Mouse (Mus musculus): Measurements from ENCODE around the gene Smurf2. TPM values are rescaled to one million over a fixed set of nuclear protein-coding genes. Genes with fewer than 3 reads are reported as not detected.
"Not testable (repeated sequence)": the region's sequence is repeated elsewhere in the genome, so short reads cannot be mapped to it uniquely, and the experiment has no call there.

The Smurf2 gene
- polyA plus RNA-seq, 1 experiment from 2014 or later, result 14.1 TPM

- Histone ChIP-seq H3K27me3 (no peaks in the 10 kb centered on the region), H3K27ac (replicated peaks) (0 out of 2 replicates have a peak overlapping the region, but pooled peaks have one; percentile 18), H3K4me1 (replicated peaks) (peaks cover 14% of the 10 kb centered on the region), H3K9me3 (no peaks in the 10 kb centered on the region), H3K4me2 (no peak overlapping the region), H3K4me3 (no peak overlapping the region), H3K36me3 (peaks cover 87% of the 10 kb centered on the region), H3K9ac (no peak overlapping the region)
- no peak for ATAC-seq (ENCODE audit: low read depth)
- 89% methylated on average over 9 of the region's 9 CpGs for WGBS
Measured at GRCm38 (mm10) chr11:106819595-106819994, 100.9 kb downstream of the Smurf2 start.

DNA sequence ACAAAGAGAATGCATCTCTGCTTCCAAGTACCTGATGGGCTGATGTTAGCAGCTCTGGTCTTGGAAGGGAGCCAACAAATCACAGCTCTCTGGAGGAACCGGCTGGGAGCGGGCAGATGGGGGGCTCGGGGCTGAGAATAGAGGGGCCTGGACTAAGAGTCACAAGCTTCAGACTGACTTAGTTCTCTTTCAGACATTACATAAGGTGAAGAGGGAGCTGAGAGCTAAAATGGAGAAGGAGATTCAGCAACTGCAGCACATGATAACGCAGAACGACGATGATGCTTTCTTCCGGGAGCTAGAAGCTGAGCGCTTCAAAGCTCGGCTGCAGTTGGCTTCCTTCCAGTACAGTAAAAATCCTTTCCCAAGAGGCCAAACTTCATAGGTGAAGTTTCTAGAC lies 102.2 kb downstream of the Smurf2 start:
- Histone ChIP-seq H3K36me3 (peaks cover 90% of the 10 kb centered on the region), H3K9me3 (no peaks in the 10 kb centered on the region), H3K4me3 (no peak overlapping the region), H3K27ac (replicated peaks) (peak overlapping the region; percentile 64), H3K27me3 (no peaks in the 10 kb centered on the region), H3K4me1 (replicated peaks) (peaks cover 14% of the 10 kb centered on the region), H3K9ac (0 out of 2 replicates have a peak overlapping the region, but pooled peaks have one; percentile 12), H3K4me2 (no peak overlapping the region)
- 50% methylated on average over 9 of the region's 9 CpGs for WGBS
- 0 out of 2 replicates have a peak, but pooled peaks have one; percentile 23 for ATAC-seq (ENCODE audit: low read depth)

DNA sequence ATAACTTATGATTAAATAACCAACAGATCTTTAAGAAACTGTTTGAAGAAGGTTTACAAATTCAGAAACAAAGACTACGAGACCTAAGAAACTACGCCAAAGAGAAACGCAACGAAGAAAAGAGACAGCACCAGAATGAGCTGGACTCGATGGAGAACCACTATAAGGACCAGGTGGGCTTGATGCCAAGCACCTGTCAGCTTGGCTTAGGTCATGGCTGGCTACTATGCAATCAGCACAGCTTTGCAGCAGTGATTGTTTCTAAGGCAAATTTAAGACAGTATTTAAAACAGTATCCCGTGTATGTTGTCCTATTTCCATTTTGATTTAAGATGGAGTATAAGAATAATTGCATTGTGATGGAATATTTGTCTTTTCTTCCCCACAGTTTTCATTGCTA lies 102.7 kb downstream of the Smurf2 start:
- ATAC-seq (ENCODE audit: low read depth), result no peak
- no peak overlapping the region for H3K4me2 ChIP-seq
- H3K27me3 ChIP-seq, result no peaks in the 10 kb centered on the region
- no peaks in the 10 kb centered on the region for H3K9me3 ChIP-seq
- H3K9ac ChIP-seq, result 0 out of 2 replicates have a peak overlapping the region, but pooled peaks have one; percentile 12
- no peak overlapping the region for H3K4me3 ChIP-seq
- H3K4me1 ChIP-seq (replicated peaks), result peaks cover 14% of the 10 kb centered on the region
- H3K27ac ChIP-seq (replicated peaks), result peak overlapping the region; percentile 64; the same call in 1 of the 2 replicates
- 81% methylated on average over 6 of the region's 6 CpGs for WGBS
- peaks cover 90% of the 10 kb centered on the region for H3K36me3 ChIP-seq

DNA sequence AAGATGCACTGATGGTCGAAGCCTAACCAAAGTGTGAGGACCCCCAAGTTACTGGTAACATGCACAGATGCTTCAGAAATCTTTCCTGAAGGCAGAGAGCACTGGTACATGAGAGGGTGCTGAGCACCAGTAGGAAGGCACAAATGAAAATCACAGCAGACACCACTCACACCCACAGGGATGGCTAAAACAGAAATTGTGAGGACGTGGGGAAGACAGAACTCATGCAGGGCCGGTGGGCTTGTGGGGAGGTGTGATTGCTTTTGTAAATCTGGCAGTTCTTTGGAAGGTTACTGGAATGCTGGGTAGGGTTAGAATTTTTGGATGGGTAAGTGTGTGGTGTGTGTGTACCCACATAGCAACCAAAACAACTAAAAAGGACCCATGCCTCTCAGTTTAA lies 103.4 kb downstream of the Smurf2 start:
- Histone ChIP-seq H3K4me3 (no peak overlapping the region), H3K9me3 (no peaks in the 10 kb centered on the region), H3K4me1 (replicated peaks) (peaks cover 14% of the 10 kb centered on the region), H3K36me3 (peaks cover 90% of the 10 kb centered on the region), H3K9ac (no peak overlapping the region), H3K27ac (replicated peaks) (no peak overlapping the region), H3K27me3 (no peaks in the 10 kb centered on the region), H3K4me2 (no peak overlapping the region)
- no peak for ATAC-seq (ENCODE audit: low read depth)
- 89% methylated on average over 3 of the region's 3 CpGs for WGBS

DNA sequence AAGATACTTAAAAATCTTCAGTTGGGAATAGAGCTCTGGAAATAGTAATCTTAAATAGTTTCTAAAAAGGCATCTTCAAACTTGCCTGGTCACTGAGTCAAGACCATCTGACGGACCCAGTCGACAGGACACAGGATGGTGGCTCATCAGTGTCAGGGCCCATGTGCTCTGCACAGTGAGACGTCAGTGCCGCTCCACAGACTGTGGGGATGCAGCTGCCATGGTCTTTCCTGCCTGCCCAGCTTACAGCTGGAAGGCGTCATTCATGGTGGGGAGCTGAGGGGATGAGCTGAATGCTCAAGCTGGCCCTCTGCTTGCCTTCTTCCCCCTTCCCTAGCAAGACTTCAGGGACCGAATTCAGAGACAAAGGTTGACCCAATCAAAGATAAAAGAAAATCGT lies 104.2 kb downstream of the Smurf2 start:
- Histone ChIP-seq H3K27ac (replicated peaks) (no peak overlapping the region), H3K9me3 (no peaks in the 10 kb centered on the region), H3K4me3 (no peak overlapping the region), H3K4me1 (replicated peaks) (peaks cover 14% of the 10 kb centered on the region), H3K27me3 (no peaks in the 10 kb centered on the region), H3K9ac (no peak overlapping the region), H3K4me2 (no peak overlapping the region), H3K36me3 (peaks cover 93% of the 10 kb centered on the region)
- no peak for ATAC-seq (ENCODE audit: low read depth)
- 89% methylated on average over 7 of the region's 7 CpGs for WGBS

DNA sequence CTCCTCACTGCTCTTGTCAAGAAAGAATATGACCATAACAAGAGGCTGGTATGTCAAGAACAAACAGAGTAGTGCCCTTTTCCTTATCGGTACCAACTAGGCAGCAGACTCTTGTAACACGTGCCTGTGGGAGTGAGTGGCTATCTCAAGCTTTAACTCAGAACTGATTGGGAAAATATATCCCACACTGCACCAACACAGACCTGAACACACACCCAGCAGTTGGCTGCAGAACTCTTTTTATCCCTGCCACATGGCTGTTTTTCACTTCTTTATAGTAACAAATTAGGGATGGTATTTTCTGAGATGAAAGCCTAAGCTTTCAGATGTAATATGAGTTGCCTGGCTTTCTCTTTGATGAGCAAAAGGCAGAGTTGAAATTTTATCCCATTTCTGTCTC lies 104.8 kb downstream of the Smurf2 start:
- 94% methylated on average over 2 of the region's 2 CpGs for WGBS

DNA sequence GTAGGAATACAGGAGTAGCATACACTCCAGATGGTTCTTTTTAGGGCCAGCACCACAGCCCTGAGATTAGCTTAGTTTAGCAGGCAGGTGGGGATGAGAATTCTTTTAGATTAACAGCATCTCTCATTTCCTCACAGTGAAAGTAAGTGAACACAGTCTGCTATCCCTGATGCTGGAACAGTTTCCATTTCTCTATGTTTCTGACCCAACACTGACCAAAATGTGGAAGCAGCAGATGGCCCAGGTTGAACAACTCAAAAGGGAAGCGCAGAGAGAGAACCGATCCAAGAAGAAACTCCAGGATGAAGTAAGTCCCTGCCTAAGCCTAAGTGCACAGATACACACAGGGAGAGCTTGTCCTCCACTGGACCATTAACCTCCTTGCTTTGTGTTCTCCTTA lies 105.2 kb downstream of the Smurf2 start:
- 97% methylated on average over 2 of the region's 2 CpGs for WGBS
- no peak overlapping the region for H3K4me2 ChIP-seq
- no peak overlapping the region for H3K9ac ChIP-seq
- peaks cover 14% of the 10 kb centered on the region for H3K4me1 ChIP-seq (replicated peaks)
- no peaks in the 10 kb centered on the region for H3K9me3 ChIP-seq
- no peaks in the 10 kb centered on the region for H3K27me3 ChIP-seq
- H3K36me3 ChIP-seq, result peaks cover 93% of the 10 kb centered on the region
- H3K27ac ChIP-seq (replicated peaks), result no peak overlapping the region
- no peak overlapping the region for H3K4me3 ChIP-seq
- ATAC-seq (ENCODE audit: low read depth), result no peak

More for the DNA sequence above, 104.8 kb downstream of the Smurf2 start:
- Histone ChIP-seq H3K9ac (no peak overlapping the region), H3K4me3 (no peak overlapping the region), H3K36me3 (peaks cover 93% of the 10 kb centered on the region), H3K4me2 (no peak overlapping the region), H3K4me1 (replicated peaks) (peaks cover 14% of the 10 kb centered on the region), H3K27ac (replicated peaks) (no peak overlapping the region), H3K9me3 (no peaks in the 10 kb centered on the region), H3K27me3 (no peaks in the 10 kb centered on the region)
- ATAC-seq (ENCODE audit: low read depth), result no peak

DNA sequence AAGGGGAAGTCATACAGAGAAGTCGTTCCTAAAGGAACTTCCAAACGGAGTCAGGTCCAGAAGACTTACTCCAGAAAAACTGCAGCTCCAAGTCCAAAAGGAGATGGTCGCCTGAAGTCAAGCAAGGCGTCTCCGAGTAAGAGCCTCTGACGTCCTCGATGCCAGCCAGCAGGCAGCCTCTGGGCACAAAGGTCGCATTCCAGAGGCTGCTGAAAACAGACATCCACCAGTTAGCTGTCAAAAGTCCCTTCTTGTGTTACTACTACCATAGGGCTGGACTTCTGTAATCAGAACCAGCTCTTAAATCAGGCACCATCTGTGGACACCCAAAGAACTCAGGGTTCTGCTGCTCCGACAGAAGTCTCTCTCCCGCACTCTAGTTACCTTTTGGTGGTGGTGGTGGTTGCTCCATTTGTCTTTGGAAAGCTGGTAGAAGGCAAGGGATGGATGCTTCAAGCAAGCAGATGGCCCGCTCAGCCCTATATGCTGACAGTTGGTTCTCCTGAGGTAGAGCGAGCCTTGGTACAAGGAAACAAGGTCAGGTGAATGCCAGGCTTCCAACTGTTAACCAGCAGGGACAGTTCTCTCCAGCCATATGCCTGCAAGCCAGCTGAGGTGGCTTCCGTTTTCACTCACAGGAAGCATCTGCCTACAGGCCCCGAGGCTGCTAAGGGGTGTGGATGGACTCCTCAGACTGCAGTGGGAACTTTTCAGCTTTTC lies 105.8 kb downstream of the Smurf2 start:
- no peak for ATAC-seq (ENCODE audit: low read depth)
- WGBS, result 86% methylated on average over 14 of the region's 14 CpGs
- Histone ChIP-seq H3K4me2 (no peak overlapping the region), H3K27ac (replicated peaks) (no peak overlapping the region), H3K27me3 (no peaks in the 10 kb centered on the region), H3K4me3 (no peak overlapping the region), H3K9me3 (no peaks in the 10 kb centered on the region), H3K36me3 (peaks cover 95% of the 10 kb centered on the region), H3K4me1 (replicated peaks) (peaks cover 14% of the 10 kb centered on the region), H3K9ac (no peak overlapping the region)

GRCm38 (mm10) chr11:106812410-106813136 lies 107.9 kb downstream of the Smurf2 start:
- 90% methylated on average over 7 of the region's 7 CpGs for WGBS
- ATAC-seq (ENCODE audit: low read depth), result no peak
- H3K36me3 ChIP-seq, result peaks cover 93% of the 10 kb centered on the region

DNA sequence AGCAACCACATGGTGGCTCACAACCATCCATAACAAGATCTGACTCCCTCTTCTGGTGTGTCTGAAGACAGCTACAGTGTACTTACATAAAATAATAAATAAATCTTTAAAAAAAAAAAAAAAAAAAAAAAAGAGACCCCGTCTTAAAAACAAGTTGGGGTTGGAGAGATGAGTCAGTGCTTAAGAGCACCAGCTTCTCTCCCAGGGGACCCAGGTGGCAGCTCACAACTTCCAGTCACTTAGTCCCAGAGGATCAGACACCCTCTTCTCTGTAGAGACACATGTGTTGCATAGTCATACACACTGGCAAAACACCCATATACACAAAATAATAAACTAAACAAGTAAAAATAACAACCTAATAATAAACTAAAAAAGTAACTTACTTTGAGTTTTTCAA lies 113.1 kb downstream of the Smurf2 start:
- H3K9ac ChIP-seq; H3K4me2 ChIP-seq; H3K27ac ChIP-seq (replicated peaks); H3K4me3 ChIP-seq; H3K9me3 ChIP-seq; H3K4me1 ChIP-seq (replicated peaks); ATAC-seq (ENCODE audit: low read depth); H3K27me3 ChIP-seq: not testable (repeated sequence)
- peaks cover 80% of the 10 kb centered on the region for H3K36me3 ChIP-seq
- WGBS, result 100% methylated on average over 1 of the region's 1 CpGs

More at GRCm38 (mm10) chr11:106812410-106813136, 107.9 kb downstream of the Smurf2 start:
- Histone ChIP-seq H3K4me3 (no peak overlapping the region), H3K4me1 (replicated peaks) (no peaks in the 10 kb centered on the region), H3K27me3 (no peaks in the 10 kb centered on the region), H3K27ac (replicated peaks) (no peak overlapping the region), H3K9me3 (no peaks in the 10 kb centered on the region), H3K4me2 (no peak overlapping the region), H3K9ac (no peak overlapping the region)

DNA sequence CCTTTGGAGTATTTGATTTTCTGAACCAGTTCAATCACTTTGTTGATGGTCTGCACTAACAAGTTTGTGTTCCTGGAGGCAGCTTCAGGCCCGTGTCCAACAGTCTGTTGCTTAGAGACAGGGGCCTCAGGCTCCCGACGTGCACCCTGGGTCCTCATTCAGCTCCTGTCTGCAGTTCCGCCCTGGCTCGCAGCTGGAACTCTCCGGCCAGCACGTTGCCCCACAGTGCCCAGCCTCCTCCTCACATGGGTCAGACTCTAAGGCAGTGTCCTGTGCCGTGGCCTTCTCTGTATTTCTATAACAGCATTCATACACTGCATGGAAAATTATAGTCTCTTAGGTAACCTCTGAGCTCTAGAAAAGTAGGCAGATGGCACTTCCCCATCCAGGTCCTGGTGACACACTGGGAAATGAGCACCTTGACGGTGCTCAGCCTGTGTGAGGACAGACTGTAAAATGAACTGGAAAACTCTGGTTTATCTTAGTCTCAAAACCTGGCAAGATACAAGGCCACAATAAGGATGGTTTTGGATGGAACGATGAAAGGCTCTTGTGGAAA lies 118.4 kb downstream of the Smurf2 start:
- ATAC-seq (ENCODE audit: low read depth), result no peak
- H3K4me1 ChIP-seq (replicated peaks), result no peaks in the 10 kb centered on the region
- no peak overlapping the region for H3K9ac ChIP-seq
- H3K4me2 ChIP-seq, result no peak overlapping the region
- no peak overlapping the region for H3K4me3 ChIP-seq
- 81% methylated on average over 10 of the region's 10 CpGs for WGBS
- no peaks in the 10 kb centered on the region for H3K27me3 ChIP-seq
- H3K27ac ChIP-seq (replicated peaks), result no peak overlapping the region
- H3K36me3 ChIP-seq, result peaks cover 88% of the 10 kb centered on the region
- no peaks in the 10 kb centered on the region for H3K9me3 ChIP-seq

GRCm38 (mm10) chr11:106795679-106796078 lies 124.8 kb downstream of the Smurf2 start:
- Histone ChIP-seq H3K4me1 (replicated peaks) (peaks cover 8% of the 10 kb centered on the region), H3K36me3 (peaks cover 80% of the 10 kb centered on the region), H3K9me3 (no peaks in the 10 kb centered on the region), H3K4me2 (no peak overlapping the region), H3K27me3 (no peaks in the 10 kb centered on the region), H3K9ac (no peak overlapping the region), H3K27ac (replicated peaks) (no peak overlapping the region), H3K4me3 (no peak overlapping the region)
- 66% methylated on average over 9 of the region's 9 CpGs for WGBS
- ATAC-seq (ENCODE audit: low read depth), result no peak

Measured in neural tube, embryonic 13.5 days (tissue).